Mouse (Mus musculus) embryonic fibroblast, embryonic 13.5 days (primary cell): ENCODE results near the gene Stk4.

Experiments
- CTCF ChIP-seq: IDR thresholded peaks from 2 replicates; pipeline ENCODE4 v1.5.1; 2011; ENCODE audit warnings: mild to moderate bottlenecking, control low read depth, low read length, moderate library complexity, borderline replicate concordance; ENCODE audit not compliant: insufficient read depth
- POLR2A ChIP-seq: IDR thresholded peaks from 2 replicates; pipeline ENCODE4 v1.6.1; 2011; ENCODE audit warnings: low read depth, mild to moderate bottlenecking, control low read depth, low read length, moderate library complexity

DNA sequence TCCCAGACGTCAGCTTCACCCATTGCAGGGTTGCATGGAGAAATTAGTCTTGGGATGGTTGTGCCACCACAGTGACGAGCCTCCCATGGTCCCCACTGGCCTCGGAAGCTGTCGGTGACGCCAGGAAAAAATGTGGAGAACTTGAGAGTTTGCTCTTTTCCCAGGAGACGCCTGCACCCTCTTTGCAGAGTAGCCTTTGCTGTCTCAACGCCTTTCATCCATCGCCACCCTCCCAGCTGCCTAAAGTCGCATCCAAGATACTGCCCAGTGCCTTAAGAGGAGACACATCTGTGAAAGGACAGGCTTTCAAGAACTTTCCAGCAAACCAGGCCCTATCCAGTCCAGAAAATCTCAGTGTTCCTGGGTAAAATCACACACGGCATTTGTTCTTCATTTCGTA lies 82.2 kb downstream of the Stk4 start:
- TF ChIP-seq POLR2A: no peak
- no peak for TF ChIP-seq CTCF
